Mouse (Mus musculus) limb, embryonic 15.5 days (tissue): ENCODE data around the gene 1700102P08Rik. TPM values are rescaled to one million over a fixed set of nuclear protein-coding genes. Genes with fewer than 3 reads are reported as not detected.

Experiments used
- ATAC-seq: fragments of 200-750 bp; cut with Nextera tagmentation; 2 replicates; pipeline ENCODE4 v1.8.0; 2017; ENCODE audit warnings: low read depth, moderate TSS enrichment; ENCODE audit not compliant: insufficient number of reproducible peaks, low FRiP score, low TSS enrichment
- H3K27ac ChIP-seq: fragments of 300-500 bp; sonication (generic); 2 replicates; pipeline ENCODE4 v1.5.1; 2015; ENCODE audit warnings: moderate library complexity, mild to moderate bottlenecking, inconsistent platforms
- H3K27me3 ChIP-seq: fragments of 300-500 bp; sonication (generic); 2 replicates; pipeline ENCODE4 v1.6.1; 2015; ENCODE audit warnings: inconsistent platforms
- H3K36me3 ChIP-seq: fragments of 300-500 bp; sonication (generic); 2 replicates; pipeline ENCODE4 v1.6.1; 2015; ENCODE audit warnings: inconsistent platforms
- H3K4me1 ChIP-seq: fragments of 300-500 bp; sonication (generic); 2 replicates; pipeline ENCODE4 v1.6.1; 2015; ENCODE audit warnings: inconsistent platforms
- H3K4me2 ChIP-seq: fragments of 300-500 bp; sonication (generic); 2 replicates; pipeline ENCODE4 v1.6.1; 2015; ENCODE audit warnings: mild to moderate bottlenecking, inconsistent platforms
- H3K4me3 ChIP-seq: fragments of 300-500 bp; sonication (generic); 2 replicates; pipeline ENCODE4 v1.5.1; 2015; ENCODE audit warnings: mild to moderate bottlenecking, inconsistent platforms
- H3K9ac ChIP-seq: fragments of 300-500 bp; sonication (generic); 2 replicates; pipeline ENCODE4 v1.6.1; 2015; ENCODE audit warnings: inconsistent platforms
- H3K9me3 ChIP-seq: fragments of 300-500 bp; sonication (generic); 2 replicates; pipeline ENCODE4 v1.6.1; 2016; ENCODE audit warnings: inconsistent platforms
- WGBS: fragments of 180-500 bp; shearing (Covaris S2); methylation state at CpG from one replicate; pipeline ENCODE4 v1.1.7; 2015; 5-methylcytosine and 5-hydroxymethylcytosine counted together
- polyA plus RNA-seq: library from polyadenylated mRNA; unstranded; fragments of >200 nt; fragmentation: Nextera tagmentation; extraction: Ambion mirVana; gene quantifications from 2 replicates; pipeline ENCODE4 v1.2.1, GENCODE M21; 2015

Gene 1700102P08Rik
- polyA plus RNA-seq, 1 experiment from 2014 or later, result 0.72 TPM

DNA sequence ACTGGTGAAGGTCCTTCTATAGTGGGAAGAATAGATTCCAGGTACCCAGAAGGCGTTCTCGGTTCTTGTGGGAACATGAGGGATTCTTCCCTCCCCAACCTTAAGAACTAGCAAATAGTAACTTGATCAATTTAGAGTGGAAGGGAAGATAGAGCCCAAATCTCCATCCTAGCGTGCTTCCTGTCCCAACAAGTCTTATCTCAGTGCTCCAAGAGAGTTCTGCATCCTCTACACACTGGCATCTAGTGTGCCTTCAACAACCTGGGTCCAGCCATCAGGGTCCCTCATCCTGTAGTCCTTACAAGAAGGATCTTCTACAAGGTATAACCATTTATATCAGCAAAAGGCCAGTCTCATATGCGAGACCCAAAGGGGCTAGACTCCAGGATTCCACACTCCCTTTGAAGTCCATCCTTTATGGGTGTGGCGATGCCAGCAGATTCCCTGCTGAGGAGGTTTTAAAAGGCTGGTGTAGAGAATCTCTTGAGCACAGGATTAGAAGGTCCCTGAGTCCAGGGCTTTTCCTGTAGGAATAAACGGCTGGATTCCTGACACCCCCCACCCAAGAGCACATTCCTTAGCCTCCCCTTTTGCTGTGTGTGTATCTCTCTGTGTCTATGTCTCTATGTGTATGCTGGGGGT, 59.0 kb downstream of the 1700102P08Rik start:
- Histone ChIP-seq H3K4me2 (peak overlapping the region; percentile 90), H3K9ac (peak overlapping the region; percentile 76), H3K36me3 (peaks cover 20% of the 10 kb centered on the region), H3K9me3 (no peaks in the 10 kb centered on the region), H3K27me3 (no peaks in the 10 kb centered on the region), H3K4me3 (peak overlapping the region; percentile 66), H3K27ac (peak overlapping the region; percentile 92), H3K4me1 (peaks cover 43% of the 10 kb centered on the region)
- WGBS, result 40% methylated on average over 6 of the region's 6 CpGs
- no peak for ATAC-seq

DNA sequence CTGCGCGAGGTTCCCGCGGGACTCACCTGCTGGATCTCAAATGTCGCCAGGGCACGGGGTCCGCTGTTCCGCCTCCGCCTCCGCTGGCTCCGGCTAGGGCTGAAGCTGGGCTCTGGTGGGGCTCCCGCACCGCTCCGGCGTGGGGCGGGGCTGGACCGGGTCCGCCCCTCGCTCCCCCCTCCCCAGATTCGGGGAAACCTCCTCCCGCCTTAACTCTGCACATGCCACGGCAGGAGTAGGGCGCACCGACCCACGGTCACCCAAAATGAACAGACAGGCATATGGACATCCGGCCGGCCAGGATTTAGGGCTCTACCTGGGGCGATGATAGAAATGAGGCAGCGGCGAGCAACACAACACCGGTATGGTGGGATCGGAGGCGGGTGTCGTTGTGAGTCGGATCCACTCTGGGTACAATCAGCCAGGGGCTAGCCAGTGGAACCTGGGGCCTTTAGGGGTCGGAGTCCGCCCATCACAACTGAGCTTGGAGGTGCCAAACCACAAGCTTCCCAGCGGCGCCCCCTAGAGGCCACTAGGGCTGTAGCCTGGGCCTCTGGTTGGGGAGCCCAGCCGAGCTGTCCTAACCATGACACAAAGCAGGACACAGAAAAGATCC, 59.8 kb downstream of the 1700102P08Rik start:
- WGBS, result under 1% methylated on average over 40 of the region's 40 CpGs
- no peaks in the 10 kb centered on the region for H3K27me3 ChIP-seq
- H3K4me1 ChIP-seq, result peaks cover 43% of the 10 kb centered on the region
- peak overlapping the region; percentile 66 for H3K4me3 ChIP-seq
- H3K36me3 ChIP-seq, result peaks cover 19% of the 10 kb centered on the region
- peak; percentile 91 for ATAC-seq
- peak overlapping the region; percentile 76 for H3K9ac ChIP-seq
- H3K27ac ChIP-seq, result peak overlapping the region; percentile 92
- H3K4me2 ChIP-seq, result peak overlapping the region; percentile 90
- H3K9me3 ChIP-seq, result no peaks in the 10 kb centered on the region

DNA sequence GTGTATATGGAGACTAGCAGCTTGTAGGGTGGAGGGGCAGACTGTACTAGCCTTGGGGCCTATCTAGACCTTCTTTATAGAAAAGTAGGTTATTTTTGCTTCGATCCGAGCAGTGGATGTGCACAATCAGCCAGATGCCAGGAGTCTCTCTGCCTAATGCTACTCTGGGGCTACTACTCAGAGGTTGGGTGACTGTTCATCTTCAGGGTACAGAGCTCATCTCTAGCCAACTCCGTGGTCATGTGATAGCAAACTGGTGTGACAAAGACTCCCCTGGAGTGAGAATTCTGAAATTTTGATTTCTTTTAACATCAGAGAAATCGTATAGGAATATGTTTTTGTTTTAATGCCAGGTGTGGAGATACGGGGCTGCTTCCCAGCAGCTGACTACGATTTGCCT, 60.3 kb downstream of the 1700102P08Rik start:
- WGBS, result 24% methylated on average over 6 of the region's 6 CpGs

DNA sequence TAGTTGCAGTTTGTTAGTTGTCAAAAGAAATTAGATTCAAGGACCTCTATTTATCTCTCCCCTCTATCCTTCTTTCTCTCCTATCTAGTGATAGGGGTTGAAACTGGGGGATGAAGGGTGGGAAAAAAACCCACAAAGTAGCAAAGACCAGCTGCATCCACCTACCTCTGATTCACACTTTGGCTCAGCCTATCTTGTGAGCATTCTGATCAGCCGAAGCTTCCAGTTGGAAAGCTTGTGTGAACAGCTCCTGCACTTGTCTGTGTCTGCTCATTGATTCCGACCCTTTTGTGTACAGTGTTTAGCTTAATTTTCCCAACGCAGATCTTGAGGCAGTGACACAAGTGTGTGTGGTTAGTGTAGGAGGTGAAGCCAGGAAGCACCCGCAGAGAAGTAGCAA, 60.9 kb downstream of the 1700102P08Rik start:
- ATAC-seq, result no peak
- no peaks in the 10 kb centered on the region for H3K27me3 ChIP-seq
- peak overlapping the region; percentile 92 for H3K27ac ChIP-seq
- 65% methylated on average over 4 of the region's 4 CpGs for WGBS
- peak overlapping the region; percentile 90 for H3K4me2 ChIP-seq
- peak overlapping the region; percentile 66; the same call in 1 of the 2 replicates for H3K4me3 ChIP-seq
- peak overlapping the region; percentile 76 for H3K9ac ChIP-seq
- peaks cover 9% of the 10 kb centered on the region for H3K36me3 ChIP-seq
- H3K4me1 ChIP-seq, result peaks cover 43% of the 10 kb centered on the region
- H3K9me3 ChIP-seq, result no peaks in the 10 kb centered on the region

More for the DNA sequence above, 60.3 kb downstream of the 1700102P08Rik start:
- H3K4me1 ChIP-seq, result peaks cover 43% of the 10 kb centered on the region
- H3K27ac ChIP-seq, result peak overlapping the region; percentile 92
- H3K4me3 ChIP-seq, result peak overlapping the region; percentile 66
- H3K9me3 ChIP-seq, result no peaks in the 10 kb centered on the region
- H3K4me2 ChIP-seq, result peak overlapping the region; percentile 90
- no peaks in the 10 kb centered on the region for H3K27me3 ChIP-seq
- peak overlapping the region; percentile 76 for H3K9ac ChIP-seq
- H3K36me3 ChIP-seq, result peaks cover 14% of the 10 kb centered on the region
- ATAC-seq, result no peak; the same call in 1 of the 2 replicates

DNA sequence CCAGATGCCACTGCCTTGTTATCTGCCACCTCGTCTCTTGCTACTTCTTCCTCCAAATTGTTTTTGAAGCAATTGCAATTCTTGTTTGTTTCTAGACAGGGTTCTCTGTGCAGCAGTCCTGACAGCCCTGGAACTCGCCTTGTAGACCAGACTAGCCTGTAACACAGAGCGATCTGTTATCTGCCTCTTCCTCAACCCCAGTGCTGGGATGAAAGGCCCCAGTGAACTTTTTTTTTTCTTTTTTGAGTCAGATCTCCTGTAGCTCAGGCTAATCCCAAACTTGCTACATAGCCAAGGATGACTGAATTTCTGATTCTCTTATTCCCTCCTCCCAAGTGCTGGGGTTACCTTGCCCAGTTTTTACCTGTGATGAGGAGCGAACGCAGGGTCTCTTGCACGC, 61.8 kb downstream of the 1700102P08Rik start:
- no peak overlapping the region for H3K9ac ChIP-seq
- no peaks in the 10 kb centered on the region for H3K27me3 ChIP-seq
- H3K4me2 ChIP-seq, result no peak overlapping the region
- H3K4me3 ChIP-seq, result no peak overlapping the region
- 85% methylated on average over 6 of the region's 6 CpGs for WGBS
- H3K9me3 ChIP-seq, result no peaks in the 10 kb centered on the region
- H3K4me1 ChIP-seq, result peaks cover 40% of the 10 kb centered on the region
- H3K36me3 ChIP-seq, result no peaks in the 10 kb centered on the region
- no peak for ATAC-seq
- no peak overlapping the region for H3K27ac ChIP-seq

GRCm38 (mm10) chr9:108455747-108456571, 63.4 kb downstream of the 1700102P08Rik start:
- no peak overlapping the region for H3K4me3 ChIP-seq
- H3K36me3 ChIP-seq, result no peaks in the 10 kb centered on the region
- WGBS, result 74% methylated on average over 12 of the region's 12 CpGs
- H3K27ac ChIP-seq, result no peak overlapping the region
- no peaks in the 10 kb centered on the region for H3K27me3 ChIP-seq
- H3K4me2 ChIP-seq, result no peak overlapping the region
- no peak for ATAC-seq
- H3K9me3 ChIP-seq, result no peaks in the 10 kb centered on the region
- H3K4me1 ChIP-seq, result peaks cover 31% of the 10 kb centered on the region
- H3K9ac ChIP-seq, result no peak overlapping the region

DNA sequence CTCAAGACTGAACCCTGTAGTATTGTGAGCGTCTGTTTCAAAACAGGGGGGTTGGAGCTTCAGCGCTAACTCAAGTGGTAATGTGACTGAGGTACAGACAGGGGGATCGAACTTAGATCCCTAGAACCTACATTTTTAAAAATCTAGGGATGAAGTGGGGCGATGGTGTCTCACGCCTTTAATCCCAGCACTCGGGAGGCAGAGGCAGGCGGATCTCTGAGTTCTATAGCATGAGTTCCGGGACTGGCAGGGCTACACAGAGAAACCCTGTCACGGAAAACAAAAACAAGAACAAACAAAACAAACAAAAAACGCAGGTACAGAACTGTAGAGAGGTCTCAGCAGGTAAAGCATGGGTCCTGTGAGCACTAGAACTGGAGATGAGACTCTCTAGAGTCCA, 64.3 kb downstream of the 1700102P08Rik start:
- no peaks in the 10 kb centered on the region for H3K36me3 ChIP-seq

DNA sequence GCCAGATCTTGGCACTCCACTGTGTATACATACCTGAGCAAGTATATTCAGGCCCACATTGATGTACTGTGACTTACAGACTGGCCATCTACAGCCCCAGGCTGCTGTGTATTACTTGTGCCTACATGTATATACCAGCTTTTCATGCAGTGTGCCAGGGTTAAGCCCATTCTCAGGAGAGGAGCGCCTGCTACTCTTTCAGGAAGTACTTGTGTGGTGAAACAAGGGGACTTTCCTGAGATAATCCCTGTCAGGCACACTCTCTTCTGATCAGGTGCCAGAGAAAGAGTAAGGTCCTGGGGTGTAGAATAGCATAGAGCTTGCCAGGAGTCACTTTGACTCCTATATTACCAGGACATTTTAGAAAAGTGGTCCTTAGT, 67.3 kb downstream of the 1700102P08Rik start:
- Histone ChIP-seq H3K4me1 (peaks cover 21% of the 10 kb centered on the region), H3K36me3 (peaks cover 22% of the 10 kb centered on the region), H3K4me3 (peak overlapping the region; percentile 90), H3K27me3 (no peaks in the 10 kb centered on the region), H3K27ac (peak overlapping the region; percentile 92), H3K9ac (no peak overlapping the region), H3K9me3 (no peaks in the 10 kb centered on the region), H3K4me2 (peak overlapping the region; percentile 69)
- ATAC-seq, result no peak
- WGBS, result 72% methylated on average over 1 of the region's 1 CpGs

More for the DNA sequence above, 64.3 kb downstream of the 1700102P08Rik start:
- H3K4me1 ChIP-seq, result peaks cover 31% of the 10 kb centered on the region
- no peak for ATAC-seq
- no peaks in the 10 kb centered on the region for H3K9me3 ChIP-seq
- H3K4me3 ChIP-seq, result no peak overlapping the region
- WGBS, result 86% methylated on average over 10 of the region's 10 CpGs
- no peak overlapping the region for H3K4me2 ChIP-seq
- H3K9ac ChIP-seq, result no peak overlapping the region
- no peak overlapping the region for H3K27ac ChIP-seq
- H3K27me3 ChIP-seq, result no peaks in the 10 kb centered on the region

Other genes starting within 250 kb of the 1700102P08Rik start
- gene Bsn, start 202.4 kb upstream of the 1700102P08Rik start, polyA plus RNA-seq, result 0.76 and 0.82 TPM in 2 replicates
- 86.6 and 107 TPM in 2 replicates for gene Dag1, start 128.8 kb upstream of the 1700102P08Rik start, polyA plus RNA-seq
- 35.5 and 43.8 TPM in 2 replicates for gene Nicn1, start 102.4 kb upstream of the 1700102P08Rik start, polyA plus RNA-seq
- 8.3 and 9.5 TPM in 2 replicates for gene Amt, start 96.0 kb upstream of the 1700102P08Rik start, polyA plus RNA-seq
- 470 and 473 TPM in 2 replicates for gene Rhoa, start 86.7 kb upstream of the 1700102P08Rik start, polyA plus RNA-seq
- gene Tcta, start 86.6 kb upstream of the 1700102P08Rik start, polyA plus RNA-seq, result 44.3 and 47.6 TPM in 2 replicates
- 621 and 657 TPM in 2 replicates for gene Gpx1, start 53.9 kb upstream of the 1700102P08Rik start, polyA plus RNA-seq
- 99.6 and 108 TPM in 2 replicates for gene Usp4, start 45.0 kb upstream of the 1700102P08Rik start, polyA plus RNA-seq
- 1.2 and 1.3 TPM in 2 replicates for gene Ccdc36, start 35.7 kb downstream of the 1700102P08Rik start, polyA plus RNA-seq
- gene BC048562, start 43.7 kb downstream of the 1700102P08Rik start, polyA plus RNA-seq, result not detected in 2 replicates
- gene Ccdc71, start 67.7 kb downstream of the 1700102P08Rik start, polyA plus RNA-seq, result 56.3 and 57.8 TPM in 2 replicates
- gene Klhdc8b, start 68.8 kb downstream of the 1700102P08Rik start, polyA plus RNA-seq, result 30.6 and 32.5 TPM in 2 replicates
- gene Lamb2, start 86.9 kb downstream of the 1700102P08Rik start, polyA plus RNA-seq, result 78.4 and 79.9 TPM in 2 replicates
- 61.4 and 63.3 TPM in 2 replicates for gene Usp19, start 97.8 kb downstream of the 1700102P08Rik start, polyA plus RNA-seq
- 104 and 107 TPM in 2 replicates for gene Qars, start 114.9 kb downstream of the 1700102P08Rik start, polyA plus RNA-seq
- 112 TPM in 2 replicates for gene Qrich1, start 124.0 kb downstream of the 1700102P08Rik start, polyA plus RNA-seq
- gene Impdh2, start 167.5 kb downstream of the 1700102P08Rik start, polyA plus RNA-seq, result 151 and 157 TPM in 2 replicates
- gene Ndufaf3, start 174.6 kb downstream of the 1700102P08Rik start, polyA plus RNA-seq, result 33.6 and 40.4 TPM in 2 replicates
- 109 and 122 TPM in 2 replicates for gene Dalrd3, start 177.1 kb downstream of the 1700102P08Rik start, polyA plus RNA-seq
- 89.6 and 95.0 TPM in 2 replicates for gene Wdr6, start 185.9 kb downstream of the 1700102P08Rik start, polyA plus RNA-seq
- gene P4htm, start 204.9 kb downstream of the 1700102P08Rik start, polyA plus RNA-seq, result 8.8 and 10.8 TPM in 2 replicates